Mouse (Mus musculus): ENCODE data around the gene Mxd3. TPM values are rescaled to one million over a fixed set of nuclear protein-coding genes. Genes with fewer than 3 reads are reported as not detected.

Gene Mxd3
- total and polyA plus RNA-seq, 3 experiments: 3.9 to 9.3 TPM; not detected in 1

DNA sequence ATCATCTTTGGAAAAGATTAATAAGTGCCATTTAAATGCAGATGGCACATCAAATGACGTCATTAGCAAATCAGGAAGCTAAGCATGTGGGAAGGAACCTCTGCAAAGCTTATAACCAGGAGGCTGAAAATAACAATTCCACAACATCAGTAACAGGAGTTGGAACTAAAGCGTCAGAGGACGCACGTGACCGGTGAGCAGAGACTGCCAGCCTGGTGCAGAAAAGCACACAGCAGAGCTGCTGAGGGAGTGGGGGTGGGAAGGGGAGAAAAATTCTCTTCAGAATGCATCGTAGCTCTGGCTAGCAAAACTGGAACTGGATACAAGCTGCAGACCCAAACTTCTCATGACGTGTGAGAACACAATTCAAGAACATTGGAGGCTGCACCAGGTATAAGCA is 14.7 kb upstream of the Mxd3 start:
- H3K9me3 ChIP-seq (replicated peaks; ENCODE audit: insufficient read depth, low read length): no peaks in the 10 kb centered on the region
- no peak overlapping the region for H3K27ac ChIP-seq (ENCODE audit: control insufficient read depth, low read depth, low read length)
- no peaks in the 10 kb centered on the region for H3K27me3 ChIP-seq (ENCODE audit: control insufficient read depth in 1 of 2, insufficient read depth in 2 of 2, low read length in 2 of 2)
- peaks cover 0 to 6% of the 10 kb centered on the region in 2 experiments; a peak in 2 of 4 replicates for H3K36me3 ChIP-seq (ENCODE audit: control insufficient read depth in 1 of 2, insufficient read depth in 2 of 2, low read length in 2 of 2)
- DNase-seq (ENCODE audit: low read depth, low spot score): no peak
- H3K4me1 ChIP-seq (ENCODE audit: control insufficient read depth in 1 of 2, insufficient read depth in 2 of 2, low read length in 2 of 2): 0 out of 4 replicates have a peak, but pooled peaks cover 0 to 3% of the 10 kb centered on the region in 2 experiments
- H3K79me2 ChIP-seq (ENCODE audit: control insufficient read depth, insufficient read depth, low read length, poor library complexity): no peaks in the 10 kb centered on the region
- TF ChIP-seq CHD1 (IDR thresholded peaks at IDR 0.05; ENCODE audit: low read depth, low read length) (no peak), TBP (IDR thresholded peaks at IDR 0.05; ENCODE audit: low read depth, low read length) (no peak), E2F4 (IDR thresholded peaks at IDR 0.05; ENCODE audit: borderline replicate concordance, low read depth, low read length) (no peak), USF2 (IDR thresholded peaks at IDR 0.05; ENCODE audit: borderline replicate concordance in 1 of 2, insufficient read depth in 1 of 2, low read depth in 1 of 2, low read length in 2 of 2) (no peak), RAD21 (IDR thresholded peaks at IDR 0.05; ENCODE audit: low read depth, low read length) (no peak), BHLHE40 (IDR thresholded peaks at IDR 0.05; ENCODE audit: borderline replicate concordance, low read depth, low read length) (no peak), POLR2AphosphoS5 (IDR thresholded peaks at IDR 0.05; ENCODE audit: borderline replicate concordance, low read depth, low read length) (no peak), NRF1 (IDR thresholded peaks at IDR 0.05; ENCODE audit: insufficient read depth, low read depth, low read length, poor library complexity, severe bottlenecking) (no peak), CHD2 (IDR thresholded peaks at IDR 0.05; ENCODE audit: low read length) (no peak), TCF12 (IDR thresholded peaks at IDR 0.05; ENCODE audit: low read depth, low read length) (no peak), MYC (IDR thresholded peaks at IDR 0.05; ENCODE audit: low read depth, low read length) (no peak), NELFE (IDR thresholded peaks at IDR 0.05; ENCODE audit: low read depth, low read length) (no peak), JUND (IDR thresholded peaks at IDR 0.05; ENCODE audit: low read depth, low read length) (no peak), MXI1 (IDR thresholded peaks at IDR 0.05; ENCODE audit: low read depth, low read length) (no peak), USF1 (IDR thresholded peaks at IDR 0.05; ENCODE audit: low read depth, low read length) (no peak), SIN3A (IDR thresholded peaks at IDR 0.05; ENCODE audit: low read length) (no peak), SMC3 (IDR thresholded peaks at IDR 0.05; ENCODE audit: low read depth, low read length) (no peak), UBTF (IDR thresholded peaks at IDR 0.05; ENCODE audit: borderline replicate concordance, insufficient read depth, low read depth, low read length) (no peak)
- no peak overlapping the region for H3K4me3 ChIP-seq (ENCODE audit: control insufficient read depth in 1 of 2, insufficient read depth in 1 of 2, low read depth in 2 of 2, low read length in 2 of 2)
- H3K9ac ChIP-seq (ENCODE audit: control insufficient read depth, low read depth, low read length, poor library complexity, severe bottlenecking): no peak overlapping the region

DNA sequence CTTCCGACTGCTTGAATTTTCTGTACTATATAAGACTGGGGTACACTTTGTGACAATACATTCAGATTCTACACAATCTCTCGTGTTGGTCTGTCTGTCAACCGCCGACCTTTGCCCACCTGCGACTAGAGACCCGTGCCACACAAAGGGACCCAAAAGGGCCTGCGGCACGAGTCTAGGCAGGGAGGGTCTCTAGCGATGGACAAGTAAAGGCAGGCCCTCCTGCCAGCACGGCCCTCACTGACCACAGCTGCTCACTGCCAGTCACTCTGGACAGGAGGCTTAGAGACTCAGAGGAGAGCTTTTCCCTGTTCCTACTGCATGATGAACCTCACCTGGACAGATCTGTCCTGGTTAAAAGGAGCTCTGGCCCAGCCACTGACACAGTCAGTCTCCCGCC is 12.8 kb upstream of the Mxd3 start:
- Histone ChIP-seq H3K27me3 (ENCODE audit: control insufficient read depth in 1 of 2, insufficient read depth in 2 of 2, low read length in 2 of 2) (no peaks in the 10 kb centered on the region), H3K4me1 (ENCODE audit: control insufficient read depth in 1 of 2, insufficient read depth in 2 of 2, low read length in 2 of 2) (0 out of 4 replicates have a peak, but pooled peaks cover 0 to 3% of the 10 kb centered on the region in 2 experiments), H3K79me2 (ENCODE audit: control insufficient read depth, insufficient read depth, low read length, poor library complexity) (no peaks in the 10 kb centered on the region), H3K4me3 (ENCODE audit: control insufficient read depth in 1 of 2, insufficient read depth in 1 of 2, low read depth in 2 of 2, low read length in 2 of 2) (no peak overlapping the region), H3K36me3 (ENCODE audit: control insufficient read depth in 1 of 2, insufficient read depth in 2 of 2, low read length in 2 of 2) (no peaks in the 10 kb centered on the region; a peak in 1 of 4 replicates), H3K9ac (ENCODE audit: control insufficient read depth, low read depth, low read length, poor library complexity, severe bottlenecking) (no peak overlapping the region), H3K27ac (ENCODE audit: control insufficient read depth, low read depth, low read length) (no peak overlapping the region), H3K9me3 (replicated peaks; ENCODE audit: insufficient read depth, low read length) (no peaks in the 10 kb centered on the region)
- no peak for TF ChIP-seq RCOR1 (IDR thresholded peaks at IDR 0.05; ENCODE audit: low read depth, low read length)
- peak; percentile 50; the same call in 1 of the 2 replicates for TF ChIP-seq POLR2AphosphoS2 (IDR thresholded peaks at IDR 0.05; ENCODE audit: low read length)
- no peak for DNase-seq (ENCODE audit: low read depth, low spot score)

Data from MEL (cell line).